ENCODE assay signal across 8 mouse cellular contexts in the genomic region with DNA sequence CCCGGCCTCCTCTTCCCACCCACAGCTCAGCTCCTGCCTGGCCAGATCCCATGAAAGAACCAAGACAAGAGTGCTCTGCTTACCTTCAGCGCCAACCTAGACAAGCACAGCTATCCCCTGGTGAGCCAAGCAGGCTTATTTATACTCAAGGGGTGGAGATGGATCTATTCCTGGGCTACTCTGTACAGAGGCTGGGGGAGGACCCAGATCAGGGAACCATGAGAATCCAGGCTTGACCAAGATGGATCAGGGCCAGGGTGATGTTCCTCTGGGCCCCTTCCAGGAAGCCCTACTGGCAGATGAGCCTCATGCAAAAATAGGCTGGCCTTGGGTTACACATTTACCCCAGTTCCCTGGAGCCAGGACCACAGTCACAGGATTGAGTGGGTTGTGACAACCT. TPM values are rescaled to one million over a fixed set of nuclear protein-coding genes. Genes with fewer than 3 reads are reported as not detected.
DNase-seq lines count a peak whose midpoint lies in the region; ATAC-seq and TF ChIP-seq lines count a peak whose summit lies in the region.
"Had no signal": no experiment of that assay in that cellular context is flagged by ENCODE, and none has a peak within 500 bp of the region (broad histone marks: within the 10 kb centered on the region; RNA-seq: fewer than 3 reads in every experiment).

A gene (minus strand): TSS at position 114 of the 400 bp plus-strand sequence.

- H3K27me3 ChIP-seq in lung, embryonic 14.5 days (ENCODE audit: insufficient read depth, low read length), result no peaks in the 10 kb centered on the region
- no peaks in the 10 kb centered on the region for H3K27me3 ChIP-seq in heart, embryonic 15.5 days
- H3K27me3 ChIP-seq in stomach, embryonic 16.5 days (ENCODE audit: control insufficient read depth, insufficient read depth, low read length), result no peaks in the 10 kb centered on the region
- no peaks in the 10 kb centered on the region for H3K27me3 ChIP-seq in forebrain, embryonic 15.5 days

- no peaks in the 10 kb centered on the region for H3K36me3 ChIP-seq in lung, embryonic 14.5 days (ENCODE audit: insufficient read depth)
- no peaks in the 10 kb centered on the region for H3K36me3 ChIP-seq in heart, embryonic 15.5 days
- no peaks in the 10 kb centered on the region for H3K36me3 ChIP-seq in stomach, embryonic 16.5 days (ENCODE audit: control insufficient read depth, insufficient read depth, low read length)
- no peaks in the 10 kb centered on the region for H3K36me3 ChIP-seq in forebrain, embryonic 15.5 days

- H3K9me3 ChIP-seq in lung, embryonic 14.5 days (ENCODE audit: low read depth, low read length), result no peaks in the 10 kb centered on the region
- H3K9me3 ChIP-seq in heart, embryonic 15.5 days (replicated peaks), result no peaks in the 10 kb centered on the region
- H3K9me3 ChIP-seq in stomach, embryonic 16.5 days (replicated peaks; ENCODE audit: control insufficient read depth, low read length), result no peaks in the 10 kb centered on the region
- no peaks in the 10 kb centered on the region for H3K9me3 ChIP-seq in forebrain, embryonic 15.5 days

- peaks cover 11% of the 10 kb centered on the region; the same call in 1 of the 2 replicates for H3K4me1 ChIP-seq in lung, embryonic 14.5 days (ENCODE audit: insufficient read depth)
- no peaks in the 10 kb centered on the region for H3K4me1 ChIP-seq in lung, adult 2 months (ENCODE audit: control insufficient read depth, insufficient read depth, low read length)
- H3K4me1 ChIP-seq in heart, embryonic 15.5 days (replicated peaks), result peaks cover 18% of the 10 kb centered on the region
- H3K4me1 ChIP-seq in stomach, embryonic 16.5 days (ENCODE audit: control insufficient read depth, insufficient read depth, low read length), result no peaks in the 10 kb centered on the region
- H3K4me1 ChIP-seq in forebrain, embryonic 15.5 days, result no peaks in the 10 kb centered on the region

- no peak within 1 kb of the TSS for H3K4me3 ChIP-seq in lung, embryonic 14.5 days (ENCODE audit: low read depth, low read length)
- H3K4me3 ChIP-seq in lung, adult 2 months (replicated peaks; ENCODE audit: extremely low read depth, low read depth, low read length), result no peak within 1 kb of the TSS
- no peak within 1 kb of the TSS for H3K4me3 ChIP-seq in heart, embryonic 15.5 days
- no peak within 1 kb of the TSS for H3K4me3 ChIP-seq in stomach, embryonic 16.5 days (replicated peaks; ENCODE audit: low read length)
- no peak within 1 kb of the TSS for H3K4me3 ChIP-seq in forebrain, embryonic 15.5 days

- intact Hi-C loops in left cerebral cortex, postnatal 25 days (cut with DNase I), result no loop called here

- peak within 1 kb of the TSS; percentile 65 for H3K27ac ChIP-seq in lung, embryonic 14.5 days (ENCODE audit: low read depth)
- H3K27ac ChIP-seq in heart, embryonic 15.5 days, result peak within 1 kb of the TSS; percentile 20; the same call in 1 of the 2 replicates
- peak within 1 kb of the TSS; percentile 89 for H3K27ac ChIP-seq in stomach, embryonic 16.5 days (ENCODE audit: low read length)
- no peak within 1 kb of the TSS for H3K27ac ChIP-seq in forebrain, embryonic 15.5 days (replicated peaks)

- peak; percentile 24 for DNase-seq in lung, embryonic 14.5 days
- no peak for DNase-seq in lung, adult 2 months
- peak; percentile 78 for DNase-seq in cerebellum, postnatal 10 days
- DNase-seq in left cerebral cortex, postnatal 25 days (ENCODE audit: low spot score in 2 of 2), result peak in 1 of 2 experiments; percentile 79

- no peak for TF ChIP-seq CTCF in lung, embryonic 14.5 days (IDR thresholded peaks at IDR 0.05; ENCODE audit: low read depth)
- no peak for TF ChIP-seq CTCF in lung, adult 2 months (IDR thresholded peaks at IDR 0.05; ENCODE audit: insufficient read depth, low read length)

- WGBS in lung, embryonic 14.5 days, result 74% methylated on average over 2 of the region's 2 CpGs
- 53% methylated on average over 2 of the region's 2 CpGs for whole genome bisulfite sequencing in lung, adult 2 months
- WGBS in heart, embryonic 15.5 days, result 60% methylated on average over 2 of the region's 2 CpGs
- 72% methylated on average over 2 of the region's 2 CpGs for WGBS in stomach, embryonic 16.5 days
- 79% methylated on average over 2 of the region's 2 CpGs for WGBS in forebrain, embryonic 15.5 days

- ATAC-seq in lung, embryonic 14.5 days (ENCODE audit: insufficient read depth), result no peak
- ATAC-seq in heart, embryonic 15.5 days (replicated peaks; ENCODE audit: insufficient number of reproducible peaks, insufficient read depth, low FRiP score, low read depth), result no peak
- ATAC-seq in stomach, embryonic 16.5 days (ENCODE audit: insufficient read depth, low FRiP score), result peak; percentile 41; the same call in 1 of the 2 replicates
- no peak for ATAC-seq in forebrain, embryonic 15.5 days (replicated peaks)

- H3K9ac ChIP-seq in lung, embryonic 14.5 days, result no peak within 1 kb of the TSS
- H3K9ac ChIP-seq in heart, embryonic 15.5 days, result 0 out of 2 replicates have a peak within 1 kb of the TSS, but pooled peaks have one; percentile 7
- no peak within 1 kb of the TSS; the same call in 1 of the 2 replicates for H3K9ac ChIP-seq in stomach, embryonic 16.5 days (ENCODE audit: low read length)
- H3K9ac ChIP-seq in forebrain, embryonic 15.5 days (replicated peaks), result no peak within 1 kb of the TSS

- no peak within 1 kb of the TSS for H3K4me2 ChIP-seq in lung, embryonic 14.5 days
- no peak within 1 kb of the TSS for H3K4me2 ChIP-seq in heart, embryonic 15.5 days
- H3K4me2 ChIP-seq in stomach, embryonic 16.5 days (ENCODE audit: low read depth, low read length), result no peak within 1 kb of the TSS
- H3K4me2 ChIP-seq in forebrain, embryonic 15.5 days (replicated peaks), result no peak within 1 kb of the TSS

- TF ChIP-seq POLR2A in lung, adult 2 months (IDR thresholded peaks at IDR 0.05; ENCODE audit: borderline replicate concordance, extremely low read depth, low read depth, low read length), result no peak

RNA-seq across cellular contexts. Expression of the gene that starts here (rescaled TPM):
- polyA plus RNA-seq in lung, embryonic 14.5 days (2014; fragmentation: Nextera tagmentation; extraction: Ambion mirVana), result 3.1 and 3.6 TPM in 2 replicates
- 4.7 and 6.1 TPM in 2 replicates for polyA plus RNA-seq in lung, adult 2 months (2012; rRNA removed)
- polyA plus RNA-seq in heart, embryonic 15.5 days (2015; fragmentation: Nextera tagmentation; extraction: Ambion mirVana), result 1.3 and 2.7 TPM in 2 replicates
- 10 to 100 TPM; 21.5 to 23.9 TPM for total RNA-seq in left cerebral cortex, postnatal 25 days (2021)
- 20.0 and 22.6 TPM in 2 replicates for polyA plus RNA-seq in stomach, embryonic 16.5 days (2015; fragmentation: Nextera tagmentation; extraction: Ambion mirVana)
- polyA plus RNA-seq in forebrain, embryonic 15.5 days (2015; fragmentation: Nextera tagmentation; extraction: Ambion mirVana), result 0.19 and 0.23 TPM in 2 replicates
- polyA plus RNA-seq: limb, embryonic 11.5 days had no signal
